Mouse (Mus musculus): ENCODE measurements around the gene Kcnk15.

- TF ChIP-seq EP300 (optimal IDR thresholded peaks at IDR 0.05) (no peak), CTCF (IDR thresholded peaks at IDR 0.05; ENCODE audit: low read depth) (no peak)
Measured at GRCm38 (mm10) chr2:163857233-163857632, 3.8 kb downstream of the Kcnk15 start.

All from stomach, postnatal 0 days (tissue).